Mouse (Mus musculus): ENCODE data around the gene Unc79. TPM values are rescaled to one million over a fixed set of nuclear protein-coding genes. Genes with fewer than 3 reads are reported as not detected.
A peak's percentile ranks its signal among the peaks of the same experiment; 100 is the strongest.

The Unc79 gene
- polyA plus RNA-seq (2014; fragmentation: Nextera tagmentation; extraction: Ambion mirVana): 10.2 and 11.3 TPM in 2 replicates

- peak; percentile 85 for ATAC-seq (ENCODE audit: low FRiP score)
- Histone ChIP-seq H3K4me1 (replicated peaks; ENCODE audit: control insufficient read depth, insufficient read depth, low read length) (peaks cover 36% of the 10 kb centered on the region), H3K36me3 (replicated peaks; ENCODE audit: control insufficient read depth, insufficient read depth) (no peaks in the 10 kb centered on the region), H3K27ac (peak within 1 kb of the TSS; percentile 96), H3K9ac (peak within 1 kb of the TSS; percentile 62), H3K4me2 (replicated peaks) (peak within 1 kb of the TSS; percentile 82), H3K27me3 (ENCODE audit: control insufficient read depth, insufficient read depth, low read length) (no peaks in the 10 kb centered on the region), H3K4me3 (replicated peaks; ENCODE audit: low read length) (peak within 1 kb of the TSS; percentile 55), H3K9me3 (ENCODE audit: control insufficient read depth, low read length) (no peaks in the 10 kb centered on the region)
- peak; percentile 81 for DNase-seq (ENCODE audit: low spot score)
- WGBS: under 1% methylated on average over 47 of the region's 48 CpGs
Measured at GRCm38 (mm10) chr12:102948778-102949394, at the start of gene Unc79. TSS of gene Unc79 (plus strand) at chr12:102948859.

GRCm38 (mm10) chr12:102899091-102899490, 49.6 kb upstream of the Unc79 start, which contains the start of gene Cox8c:
TSS of gene Cox8c (plus strand) at chr12:102899316.
- H3K27me3 ChIP-seq (ENCODE audit: control insufficient read depth, insufficient read depth, low read length): no peaks in the 10 kb centered on the region
- H3K27ac ChIP-seq: no peak within 1 kb of the TSS
- WGBS: 94% methylated on average over 17 of the region's 17 CpGs
- no peak within 1 kb of the TSS for H3K9ac ChIP-seq
- H3K4me2 ChIP-seq (replicated peaks): no peak within 1 kb of the TSS
- H3K4me3 ChIP-seq (replicated peaks; ENCODE audit: low read length): no peak within 1 kb of the TSS
- ATAC-seq (ENCODE audit: low FRiP score) (no peak), DNase-seq (ENCODE audit: low spot score) (no peak)
- no peaks in the 10 kb centered on the region for H3K36me3 ChIP-seq (replicated peaks; ENCODE audit: control insufficient read depth, insufficient read depth)
- H3K9me3 ChIP-seq (ENCODE audit: control insufficient read depth, low read length): no peaks in the 10 kb centered on the region
- H3K4me1 ChIP-seq (replicated peaks; ENCODE audit: control insufficient read depth, insufficient read depth, low read length): no peaks in the 10 kb centered on the region

DNA sequence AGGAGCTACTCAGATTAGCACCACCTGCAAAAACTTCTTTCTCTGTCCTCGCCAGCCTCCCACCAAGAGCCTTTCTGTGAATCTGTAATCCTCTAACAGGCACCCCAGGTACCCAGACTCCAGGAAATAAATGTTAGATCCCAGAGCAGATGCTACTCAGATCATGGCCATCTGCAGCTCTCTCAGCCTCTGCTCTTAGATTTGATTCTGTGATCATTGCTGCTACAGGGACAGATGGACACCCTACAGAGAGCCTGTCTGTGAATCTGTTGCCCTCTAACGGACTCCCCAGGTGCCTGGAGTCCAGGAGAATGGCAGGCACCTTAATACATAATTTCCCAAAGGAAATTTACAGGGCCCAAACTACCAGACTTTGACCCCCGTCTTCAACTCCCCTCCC, 40.5 kb upstream of the Unc79 start:
- H3K4me3 ChIP-seq (replicated peaks; ENCODE audit: low read length): no peak overlapping the region
- no peaks in the 10 kb centered on the region for H3K9me3 ChIP-seq (ENCODE audit: control insufficient read depth, low read length)
- no peaks in the 10 kb centered on the region for H3K27me3 ChIP-seq (ENCODE audit: control insufficient read depth, insufficient read depth, low read length)
- H3K4me1 ChIP-seq (replicated peaks; ENCODE audit: control insufficient read depth, insufficient read depth, low read length): no peaks in the 10 kb centered on the region
- no peak overlapping the region for H3K4me2 ChIP-seq (replicated peaks)
- no peak overlapping the region for H3K27ac ChIP-seq
- H3K9ac ChIP-seq: no peak overlapping the region
- ATAC-seq (ENCODE audit: low FRiP score) (no peak), DNase-seq (ENCODE audit: low spot score) (no peak)
- 32% methylated on average over 3 of the region's 3 CpGs for WGBS
- H3K36me3 ChIP-seq (replicated peaks; ENCODE audit: control insufficient read depth, insufficient read depth): no peaks in the 10 kb centered on the region

DNA sequence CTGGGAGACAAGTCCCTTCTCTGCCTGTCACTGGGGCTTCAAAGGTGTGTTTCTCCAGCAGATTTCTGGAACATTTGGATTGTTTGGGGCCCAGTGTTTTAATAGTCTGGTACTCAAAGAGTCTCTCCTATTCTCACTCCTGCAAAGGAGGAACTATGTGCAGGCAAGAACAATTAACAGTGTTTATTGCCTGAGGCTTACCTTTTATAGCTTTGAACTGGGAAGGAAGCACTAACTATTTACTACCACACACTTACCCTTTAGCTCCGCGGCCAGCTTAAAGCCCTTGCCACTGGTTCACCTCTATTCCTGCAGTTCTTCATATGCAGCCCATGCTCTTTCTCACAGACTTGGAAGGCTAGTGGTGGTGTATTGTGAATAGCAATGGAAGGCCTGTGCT, 32.6 kb upstream of the Unc79 start:
- Histone ChIP-seq H3K9me3 (ENCODE audit: control insufficient read depth, low read length) (no peaks in the 10 kb centered on the region), H3K36me3 (replicated peaks; ENCODE audit: control insufficient read depth, insufficient read depth) (no peaks in the 10 kb centered on the region), H3K4me3 (replicated peaks; ENCODE audit: low read length) (no peak overlapping the region), H3K4me1 (replicated peaks; ENCODE audit: control insufficient read depth, insufficient read depth, low read length) (no peaks in the 10 kb centered on the region), H3K27me3 (ENCODE audit: control insufficient read depth, insufficient read depth, low read length) (no peaks in the 10 kb centered on the region), H3K9ac (no peak overlapping the region), H3K4me2 (replicated peaks) (no peak overlapping the region), H3K27ac (no peak overlapping the region)
- ATAC-seq (ENCODE audit: low FRiP score): no peak
- DNase-seq (ENCODE audit: low spot score): no peak
- WGBS: 90% methylated on average over 2 of the region's 2 CpGs

GRCm38 (mm10) chr12:102929764-102930163, 18.9 kb upstream of the Unc79 start:
- H3K27me3 ChIP-seq (ENCODE audit: control insufficient read depth, insufficient read depth, low read length): no peaks in the 10 kb centered on the region
- no peaks in the 10 kb centered on the region for H3K36me3 ChIP-seq (replicated peaks; ENCODE audit: control insufficient read depth, insufficient read depth)
- no peak overlapping the region for H3K9ac ChIP-seq
- H3K4me2 ChIP-seq (replicated peaks): no peak overlapping the region
- no peak overlapping the region for H3K4me3 ChIP-seq (replicated peaks; ENCODE audit: low read length)
- DNase-seq (ENCODE audit: low spot score) (no peak), ATAC-seq (ENCODE audit: low FRiP score) (no peak)
- H3K27ac ChIP-seq: no peak overlapping the region
- 86% methylated on average over 4 of the region's 4 CpGs for WGBS
- no peaks in the 10 kb centered on the region for H3K9me3 ChIP-seq (ENCODE audit: control insufficient read depth, low read length)
- H3K4me1 ChIP-seq (replicated peaks; ENCODE audit: control insufficient read depth, insufficient read depth, low read length): no peaks in the 10 kb centered on the region

DNA sequence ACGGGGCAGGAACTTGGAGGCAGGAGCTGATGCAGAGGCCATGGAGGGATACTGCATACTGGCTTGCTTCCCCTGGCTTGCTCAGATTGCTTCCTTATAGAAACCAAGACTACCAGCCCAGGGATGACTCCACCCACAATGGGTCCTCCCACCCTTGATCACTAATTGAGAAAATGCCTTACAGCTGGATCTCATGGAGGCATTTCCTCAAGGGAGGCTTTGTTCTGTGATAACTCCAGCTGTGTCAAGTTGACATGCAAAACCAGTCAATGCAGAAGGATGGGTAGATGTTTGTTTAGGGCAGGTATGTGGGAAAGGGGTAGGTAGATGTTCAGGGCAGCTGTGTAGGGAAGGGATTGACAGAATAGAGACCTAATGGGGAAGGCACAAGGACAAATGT, 18.3 kb upstream of the Unc79 start:
- Histone ChIP-seq H3K36me3 (replicated peaks; ENCODE audit: control insufficient read depth, insufficient read depth) (no peaks in the 10 kb centered on the region), H3K4me1 (replicated peaks; ENCODE audit: control insufficient read depth, insufficient read depth, low read length) (no peaks in the 10 kb centered on the region), H3K4me3 (replicated peaks; ENCODE audit: low read length) (no peak overlapping the region), H3K27me3 (ENCODE audit: control insufficient read depth, insufficient read depth, low read length) (no peaks in the 10 kb centered on the region), H3K9ac (no peak overlapping the region), H3K9me3 (ENCODE audit: control insufficient read depth, low read length) (no peaks in the 10 kb centered on the region), H3K27ac (no peak overlapping the region), H3K4me2 (replicated peaks) (no peak overlapping the region)
- 91% methylated on average over 1 of the region's 1 CpGs for WGBS
- ATAC-seq (ENCODE audit: low FRiP score) (no peak), DNase-seq (ENCODE audit: low spot score) (no peak)

DNA sequence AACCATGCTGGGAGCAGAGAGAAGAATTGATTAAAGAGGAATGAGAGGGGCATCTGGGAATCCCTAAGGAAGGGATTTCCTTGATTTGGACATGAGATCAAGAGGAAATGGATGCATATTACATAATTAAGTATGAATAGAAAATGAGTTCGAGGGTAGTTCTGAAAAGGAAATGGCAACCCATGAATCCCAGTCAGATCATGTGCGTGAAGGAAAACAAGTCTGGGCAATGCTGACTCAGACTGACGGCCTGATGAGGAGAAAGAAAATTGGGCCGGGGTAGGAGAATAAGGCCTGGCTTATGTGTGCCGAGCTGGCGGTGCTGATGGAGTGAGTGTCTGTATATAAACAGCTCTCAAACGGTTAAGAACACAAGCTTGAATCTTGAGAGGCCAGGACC, 17.9 kb upstream of the Unc79 start:
- no peaks in the 10 kb centered on the region for H3K27me3 ChIP-seq (ENCODE audit: control insufficient read depth, insufficient read depth, low read length)
- H3K9me3 ChIP-seq (ENCODE audit: control insufficient read depth, low read length): no peaks in the 10 kb centered on the region
- no peak overlapping the region for H3K4me2 ChIP-seq (replicated peaks)
- no peak overlapping the region for H3K4me3 ChIP-seq (replicated peaks; ENCODE audit: low read length)
- ATAC-seq (ENCODE audit: low FRiP score) (no peak), DNase-seq (ENCODE audit: low spot score) (no peak)
- no peak overlapping the region for H3K27ac ChIP-seq
- H3K9ac ChIP-seq: no peak overlapping the region
- WGBS: 92% methylated on average over 7 of the region's 7 CpGs
- no peaks in the 10 kb centered on the region for H3K36me3 ChIP-seq (replicated peaks; ENCODE audit: control insufficient read depth, insufficient read depth)
- no peaks in the 10 kb centered on the region for H3K4me1 ChIP-seq (replicated peaks; ENCODE audit: control insufficient read depth, insufficient read depth, low read length)

DNA sequence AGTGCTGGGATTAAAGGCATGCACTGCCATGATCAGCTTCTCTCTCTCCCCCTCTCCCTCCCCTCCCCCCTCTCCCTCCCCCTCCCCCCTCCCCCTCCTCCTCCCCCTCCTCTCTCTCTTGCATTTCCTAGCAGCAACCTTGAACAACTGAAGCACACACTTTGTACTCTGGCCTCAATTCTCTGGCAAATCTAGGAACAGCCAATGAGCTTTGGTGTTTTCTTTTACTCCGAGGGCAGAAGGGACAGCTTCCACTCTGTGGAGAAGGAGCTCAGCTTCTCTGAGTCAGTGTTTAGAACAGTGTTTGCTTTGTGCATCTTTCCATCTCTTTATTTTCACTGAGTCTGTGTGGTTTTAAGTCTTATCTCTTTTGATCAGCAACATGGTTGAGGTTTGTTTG, 12.8 kb upstream of the Unc79 start:
- Histone ChIP-seq H3K27ac (no peak overlapping the region), H3K36me3 (replicated peaks; ENCODE audit: control insufficient read depth, insufficient read depth) (no peaks in the 10 kb centered on the region), H3K9me3 (ENCODE audit: control insufficient read depth, low read length) (0 out of 2 replicates have a peak, but pooled peaks cover 2% of the 10 kb centered on the region), H3K27me3 (ENCODE audit: control insufficient read depth, insufficient read depth, low read length) (no peaks in the 10 kb centered on the region), H3K4me3 (replicated peaks; ENCODE audit: low read length) (no peak overlapping the region), H3K4me2 (replicated peaks) (no peak overlapping the region), H3K9ac (no peak overlapping the region), H3K4me1 (replicated peaks; ENCODE audit: control insufficient read depth, insufficient read depth, low read length) (no peaks in the 10 kb centered on the region)
- WGBS: 58% methylated on average over 1 of the region's 1 CpGs
- ATAC-seq (ENCODE audit: low FRiP score) (no peak), DNase-seq (ENCODE audit: low spot score) (no peak)

DNA sequence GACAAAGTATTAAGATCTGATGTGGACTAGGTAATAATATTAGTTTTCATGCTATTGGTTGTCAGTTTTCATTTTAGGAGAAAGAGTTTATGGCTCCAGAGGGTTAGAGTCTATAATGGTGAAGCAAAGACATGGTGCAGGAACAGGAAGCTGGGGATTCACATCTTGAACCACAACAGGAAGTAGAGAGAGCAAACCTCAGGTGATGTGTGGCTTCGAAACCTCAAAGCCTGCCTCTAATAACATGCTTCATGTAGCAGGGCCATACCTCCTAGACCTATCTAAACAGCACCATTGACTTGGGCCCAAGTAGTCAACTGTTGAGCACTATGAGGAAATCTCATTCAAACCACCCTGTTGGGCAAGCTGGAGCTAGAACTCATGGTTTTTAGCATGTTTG, 3.1 kb upstream of the Unc79 start:
- 95% methylated on average over 1 of the region's 1 CpGs for WGBS
- no peak for DNase-seq (ENCODE audit: low spot score)
- H3K4me2 ChIP-seq (replicated peaks): no peak overlapping the region
- H3K36me3 ChIP-seq (replicated peaks; ENCODE audit: control insufficient read depth, insufficient read depth): no peaks in the 10 kb centered on the region
- 0 out of 2 replicates have a peak, but pooled peaks cover 6% of the 10 kb centered on the region for H3K9me3 ChIP-seq (ENCODE audit: control insufficient read depth, low read length)
- no peak overlapping the region for H3K27ac ChIP-seq
- peaks cover 7% of the 10 kb centered on the region; the same call in 1 of the 2 replicates for H3K4me1 ChIP-seq (replicated peaks; ENCODE audit: control insufficient read depth, insufficient read depth, low read length)
- H3K4me3 ChIP-seq (replicated peaks; ENCODE audit: low read length): no peak overlapping the region
- H3K9ac ChIP-seq: no peak overlapping the region
- ATAC-seq (ENCODE audit: low FRiP score): no peak
- H3K27me3 ChIP-seq (ENCODE audit: control insufficient read depth, insufficient read depth, low read length): no peaks in the 10 kb centered on the region

DNA sequence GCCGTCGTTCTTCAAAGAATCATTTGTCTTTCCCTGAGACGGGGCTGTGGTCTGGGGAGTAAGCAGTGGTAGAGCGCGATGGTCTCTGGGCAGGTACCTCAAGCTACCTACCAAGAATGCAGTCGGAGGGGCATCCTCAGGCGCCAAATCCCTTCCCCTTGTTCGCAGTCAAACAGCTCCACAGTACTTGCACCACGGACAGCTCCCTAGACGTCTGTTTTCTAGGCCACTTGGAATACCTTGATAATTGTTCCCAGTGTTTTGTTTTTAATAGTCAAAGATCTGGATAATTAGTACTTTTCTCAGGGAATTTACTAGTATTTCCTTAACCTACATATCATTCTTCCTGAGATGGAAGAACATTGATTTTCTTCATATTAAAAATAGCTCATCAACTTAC, 833 bp upstream of the Unc79 start:
- Histone ChIP-seq H3K27ac (peak overlapping the region; percentile 96; the same call in 1 of the 2 replicates), H3K4me1 (replicated peaks; ENCODE audit: control insufficient read depth, insufficient read depth, low read length) (peaks cover 29% of the 10 kb centered on the region), H3K4me3 (replicated peaks; ENCODE audit: low read length) (peak overlapping the region; percentile 55), H3K9me3 (ENCODE audit: control insufficient read depth, low read length) (no peaks in the 10 kb centered on the region), H3K27me3 (ENCODE audit: control insufficient read depth, insufficient read depth, low read length) (no peaks in the 10 kb centered on the region), H3K9ac (peak overlapping the region; percentile 62; the same call in 1 of the 2 replicates), H3K4me2 (replicated peaks) (peak overlapping the region; percentile 82), H3K36me3 (replicated peaks; ENCODE audit: control insufficient read depth, insufficient read depth) (no peaks in the 10 kb centered on the region)
- 30% methylated on average over 10 of the region's 10 CpGs for WGBS
- no peak for DNase-seq (ENCODE audit: low spot score)
- no peak for ATAC-seq (ENCODE audit: low FRiP score)
